Mouse (Mus musculus): ENCODE data around the gene 2200002D01Rik. TPM values are rescaled to one million over a fixed set of nuclear protein-coding genes. Genes with fewer than 3 reads are reported as not detected.

The 2200002D01Rik gene
- polyA plus RNA-seq, 1 experiment from 2014 or later: 1.4 TPM

DNA sequence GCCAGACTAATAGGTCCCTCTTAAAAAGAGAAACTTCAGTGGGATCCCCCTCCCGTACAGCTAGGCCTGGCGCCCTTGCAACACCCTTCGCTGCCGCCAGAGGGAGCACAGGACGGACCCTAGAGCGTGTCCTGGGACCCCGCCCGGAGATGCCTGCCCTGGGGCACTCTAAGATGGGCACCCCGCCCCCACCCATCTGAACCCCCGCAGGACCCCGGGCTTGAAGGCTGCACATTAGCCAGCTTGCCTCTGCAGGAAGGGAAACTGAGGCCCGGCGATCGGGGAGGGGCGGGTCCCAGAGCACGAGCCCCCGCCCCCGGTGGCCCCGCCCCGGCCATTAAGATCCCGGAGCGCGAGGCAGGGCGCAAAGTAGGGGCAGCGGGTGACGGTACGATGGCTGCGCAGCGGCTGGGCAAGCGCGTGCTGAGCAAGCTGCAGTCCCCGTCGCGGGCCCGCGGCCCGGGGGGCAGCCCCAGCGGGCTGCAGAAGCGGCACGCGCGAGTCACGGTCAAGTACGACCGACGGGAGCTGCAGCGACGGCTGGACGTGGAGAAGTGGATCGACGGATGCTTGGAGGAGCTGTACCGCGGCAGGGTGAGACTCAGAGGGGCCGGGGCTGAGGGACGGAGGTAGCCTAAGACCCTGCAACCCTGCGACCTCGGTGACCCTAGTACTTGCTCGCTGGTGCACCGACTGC lies 40.8 kb upstream of the 2200002D01Rik start, which contains the start of gene Ppp1r14a:
Gene Ppp1r14a (plus strand): TSS at position 367 of the 697 bp plus-strand sequence.
- H3K27me3 ChIP-seq (replicated peaks): peaks cover 18% of the 10 kb centered on the region
- H3K4me2 ChIP-seq: peak within 1 kb of the TSS; percentile 96
- H3K27ac ChIP-seq (replicated peaks): no peak within 1 kb of the TSS
- H3K36me3 ChIP-seq: no peaks in the 10 kb centered on the region
- 0 out of 2 replicates have a peak, but pooled peaks have one; percentile 34 for ATAC-seq (ENCODE audit: low FRiP score)
- peaks cover 46% of the 10 kb centered on the region for H3K4me1 ChIP-seq
- no peaks in the 10 kb centered on the region for H3K9me3 ChIP-seq (replicated peaks)
- peak within 1 kb of the TSS; percentile 51 for H3K4me3 ChIP-seq (replicated peaks)
- WGBS: under 1% methylated on average over 59 of the region's 59 CpGs
- peak within 1 kb of the TSS; percentile 52 for H3K9ac ChIP-seq (replicated peaks)

DNA sequence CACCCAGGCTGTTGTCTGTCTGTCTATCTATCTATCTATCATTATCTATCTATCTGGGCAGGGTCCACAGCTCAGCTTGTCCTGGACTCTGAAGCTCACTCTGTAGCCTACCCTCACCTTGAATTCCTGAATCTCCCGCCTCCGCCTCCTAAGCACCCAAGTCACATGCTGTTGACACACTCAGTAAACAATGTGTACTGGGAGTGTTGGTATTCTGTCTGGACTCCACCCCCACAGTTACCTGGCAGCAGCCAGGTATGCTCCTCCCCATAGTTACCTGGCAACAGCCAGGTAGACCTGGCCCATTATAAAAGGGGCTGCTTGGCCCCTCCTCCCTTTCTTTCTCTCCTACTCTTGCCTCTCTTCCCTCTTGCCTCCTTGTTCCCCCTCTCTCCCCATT lies 39.8 kb upstream of the 2200002D01Rik start:
- Histone ChIP-seq H3K4me1 (peaks cover 41% of the 10 kb centered on the region), H3K4me2 (no peak overlapping the region), H3K27me3 (replicated peaks) (peaks cover 21% of the 10 kb centered on the region), H3K27ac (replicated peaks) (no peak overlapping the region), H3K4me3 (replicated peaks) (no peak overlapping the region), H3K9me3 (replicated peaks) (no peaks in the 10 kb centered on the region), H3K36me3 (no peaks in the 10 kb centered on the region), H3K9ac (replicated peaks) (no peak overlapping the region)
- WGBS: 95% methylated on average over 2 of the region's 2 CpGs
- no peak for ATAC-seq (ENCODE audit: low FRiP score)

DNA sequence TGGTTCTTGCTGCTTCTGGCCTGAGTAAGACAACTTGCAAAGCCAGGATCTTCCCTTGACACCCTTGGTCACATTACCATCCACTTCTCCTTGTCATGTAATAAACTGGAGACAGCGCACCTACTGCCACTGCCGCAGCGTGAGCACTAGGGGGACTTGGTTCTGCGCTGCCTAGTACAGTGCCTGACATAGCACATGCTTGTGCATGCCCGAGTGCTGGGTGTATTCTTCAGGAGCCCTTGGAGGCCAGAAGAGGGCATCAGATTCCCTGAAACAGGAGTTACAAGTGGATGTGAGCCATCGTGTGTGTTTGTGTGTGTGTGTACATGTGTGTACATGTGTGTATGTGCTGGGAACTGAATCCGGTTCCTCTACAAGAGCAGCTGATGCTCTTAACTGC lies 39.2 kb upstream of the 2200002D01Rik start:
- peaks cover 35% of the 10 kb centered on the region for H3K4me1 ChIP-seq
- no peak overlapping the region for H3K9ac ChIP-seq (replicated peaks)
- H3K27ac ChIP-seq (replicated peaks): no peak overlapping the region
- no peak overlapping the region for H3K4me3 ChIP-seq (replicated peaks)
- whole genome bisulfite sequencing: 85% methylated on average over 7 of the region's 7 CpGs
- H3K4me2 ChIP-seq: no peak overlapping the region
- no peaks in the 10 kb centered on the region for H3K36me3 ChIP-seq
- H3K27me3 ChIP-seq (replicated peaks): peaks cover 25% of the 10 kb centered on the region
- H3K9me3 ChIP-seq (replicated peaks): no peaks in the 10 kb centered on the region
- no peak for ATAC-seq (ENCODE audit: low FRiP score)

DNA sequence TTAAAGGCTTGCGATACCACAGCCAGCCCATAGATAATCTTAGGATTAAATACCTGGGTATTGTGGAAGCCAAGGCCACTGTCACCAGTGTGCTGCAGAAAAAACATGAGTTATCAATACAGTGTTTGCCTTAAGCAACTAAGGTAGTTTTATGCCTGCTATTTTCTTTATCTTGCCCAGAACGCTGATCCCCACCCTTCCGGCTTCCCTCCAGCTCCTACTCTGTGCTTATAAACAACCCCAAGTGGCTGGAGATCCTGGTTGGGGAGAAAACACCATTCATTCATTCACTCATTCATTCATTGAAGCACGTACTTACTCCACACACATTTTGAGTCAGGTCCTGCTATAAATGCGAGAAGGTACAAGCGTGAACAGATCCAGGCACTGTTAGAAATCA lies 36.3 kb upstream of the 2200002D01Rik start:
- Histone ChIP-seq H3K4me2 (no peak overlapping the region), H3K27ac (replicated peaks) (no peak overlapping the region), H3K9ac (replicated peaks) (no peak overlapping the region), H3K4me3 (replicated peaks) (no peak overlapping the region), H3K36me3 (no peaks in the 10 kb centered on the region), H3K4me1 (peaks cover 29% of the 10 kb centered on the region), H3K27me3 (replicated peaks) (peaks cover 49% of the 10 kb centered on the region), H3K9me3 (replicated peaks) (no peaks in the 10 kb centered on the region)
- no peak for ATAC-seq (ENCODE audit: low FRiP score)
- WGBS: 93% methylated on average over 6 of the region's 6 CpGs

DNA sequence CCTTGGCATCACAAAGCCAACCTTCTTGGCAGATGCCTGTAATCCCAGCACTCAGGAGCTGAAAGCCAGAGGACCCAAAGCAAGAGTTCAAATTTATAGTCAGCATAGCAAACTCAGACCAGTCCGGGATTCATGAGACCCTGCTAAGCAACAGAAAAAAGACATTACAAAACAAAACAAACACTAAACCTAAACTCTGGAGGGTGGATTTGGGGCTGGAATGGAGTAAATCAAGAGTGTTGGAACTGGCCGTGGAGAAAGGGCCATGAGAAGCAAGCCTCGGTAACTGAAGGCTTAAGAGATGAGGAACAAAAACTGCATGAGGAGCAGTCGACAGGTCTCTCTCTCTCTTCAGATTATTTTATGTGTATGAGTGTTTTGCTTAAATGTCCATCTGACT lies 35.6 kb upstream of the 2200002D01Rik start:
- H3K4me1 ChIP-seq: peaks cover 23% of the 10 kb centered on the region
- ATAC-seq (ENCODE audit: low FRiP score): no peak
- H3K9me3 ChIP-seq (replicated peaks): no peaks in the 10 kb centered on the region
- H3K36me3 ChIP-seq: no peaks in the 10 kb centered on the region
- 82% methylated on average over 4 of the region's 4 CpGs for WGBS
- no peak overlapping the region for H3K4me2 ChIP-seq
- H3K9ac ChIP-seq (replicated peaks): no peak overlapping the region
- no peak overlapping the region for H3K4me3 ChIP-seq (replicated peaks)
- peaks cover 49% of the 10 kb centered on the region for H3K27me3 ChIP-seq (replicated peaks)
- H3K27ac ChIP-seq (replicated peaks): no peak overlapping the region

DNA sequence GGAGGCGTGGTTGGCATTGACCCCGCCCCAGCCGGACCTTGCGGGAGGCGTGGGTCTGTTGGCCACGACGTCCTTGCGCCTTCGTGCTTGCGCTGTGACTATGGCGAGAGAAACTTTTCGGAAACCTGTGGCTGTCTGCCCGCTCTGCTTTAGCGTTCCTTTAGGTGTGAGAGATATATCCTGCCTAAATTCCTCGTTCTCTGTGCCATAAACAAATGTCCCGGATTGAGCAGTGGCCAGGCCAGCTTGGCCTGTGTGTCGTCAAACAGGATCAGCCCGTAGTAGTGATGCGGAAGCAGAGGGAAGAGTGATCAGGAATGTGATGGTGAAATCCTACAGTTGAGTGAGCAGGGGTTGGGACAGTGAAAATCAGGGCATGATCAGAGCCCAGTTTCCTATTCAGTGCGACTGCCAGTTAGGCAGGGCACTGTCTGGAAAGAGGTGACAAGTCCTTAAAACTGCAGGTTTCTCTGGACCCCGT lies 33.8 kb upstream of the 2200002D01Rik start:
- Histone ChIP-seq H3K4me3 (replicated peaks) (peak overlapping the region; percentile 58), H3K9ac (replicated peaks) (peak overlapping the region; percentile 57; the same call in 1 of the 2 replicates), H3K4me2 (peak overlapping the region; percentile 96), H3K4me1 (peaks cover 20% of the 10 kb centered on the region), H3K27me3 (replicated peaks) (peaks cover 38% of the 10 kb centered on the region), H3K27ac (replicated peaks) (no peak overlapping the region), H3K36me3 (no peaks in the 10 kb centered on the region), H3K9me3 (replicated peaks) (no peaks in the 10 kb centered on the region)
- WGBS: 11% methylated on average over 21 of the region's 21 CpGs
- peak; percentile 10; the same call in 1 of the 2 replicates for ATAC-seq (ENCODE audit: low FRiP score)

DNA sequence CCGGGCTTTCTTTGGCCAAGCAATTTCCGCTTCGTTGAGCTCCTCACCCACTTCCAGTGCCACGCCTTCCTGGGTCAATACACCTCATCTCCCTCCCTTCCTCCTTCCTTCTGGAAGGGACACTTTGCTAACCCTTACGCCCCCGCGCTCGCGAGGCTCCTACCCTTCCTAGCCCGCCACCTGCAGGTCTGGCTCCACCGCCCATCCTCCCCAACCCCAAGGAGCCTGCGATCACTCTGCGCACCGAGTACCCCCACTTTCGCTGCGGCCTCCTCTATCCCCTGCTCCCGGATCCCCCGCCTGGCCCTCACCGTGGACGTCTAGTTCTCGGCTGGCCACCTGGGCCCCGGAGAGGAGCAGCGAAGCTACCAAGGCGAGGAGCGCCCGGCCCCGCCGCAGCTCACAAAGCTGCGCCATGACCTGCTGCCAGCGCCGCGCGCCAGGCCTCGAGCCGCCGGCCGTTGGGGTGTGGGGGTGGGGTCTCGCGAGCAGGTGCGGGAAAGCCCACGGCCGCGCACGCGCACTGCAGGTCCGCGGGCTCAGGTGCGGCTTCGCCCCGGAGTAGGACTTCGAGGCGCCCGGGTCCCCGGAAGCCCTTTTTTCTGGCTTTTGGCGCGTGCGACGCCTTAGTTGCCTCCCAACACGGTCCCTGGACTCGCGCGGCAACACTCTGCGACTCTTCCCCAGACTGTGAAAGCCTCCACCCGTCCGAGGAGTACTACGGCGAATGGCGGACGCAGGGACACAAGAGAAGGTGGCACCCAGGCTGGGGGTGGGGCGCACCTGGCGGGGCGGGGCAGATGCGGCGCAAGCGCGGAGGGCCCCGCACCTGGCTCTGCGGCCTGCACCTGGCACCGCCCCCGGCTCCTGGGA lies 33.2 kb upstream of the 2200002D01Rik start, which contains the start of gene Spint2:
Gene Spint2 (minus strand): TSS at position 712 of the 873 bp plus-strand sequence.
- peak within 1 kb of the TSS; percentile 57 for H3K9ac ChIP-seq (replicated peaks)
- H3K9me3 ChIP-seq (replicated peaks): no peaks in the 10 kb centered on the region
- peak within 1 kb of the TSS; percentile 58 for H3K4me3 ChIP-seq (replicated peaks)
- ATAC-seq (ENCODE audit: low FRiP score): peak; percentile 88
- H3K36me3 ChIP-seq: no peaks in the 10 kb centered on the region
- under 1% methylated on average over 80 of the region's 80 CpGs for WGBS
- H3K27me3 ChIP-seq (replicated peaks): peaks cover 36% of the 10 kb centered on the region
- H3K4me2 ChIP-seq: peak within 1 kb of the TSS; percentile 96
- peaks cover 20% of the 10 kb centered on the region for H3K4me1 ChIP-seq
- H3K27ac ChIP-seq (replicated peaks): no peak within 1 kb of the TSS

DNA sequence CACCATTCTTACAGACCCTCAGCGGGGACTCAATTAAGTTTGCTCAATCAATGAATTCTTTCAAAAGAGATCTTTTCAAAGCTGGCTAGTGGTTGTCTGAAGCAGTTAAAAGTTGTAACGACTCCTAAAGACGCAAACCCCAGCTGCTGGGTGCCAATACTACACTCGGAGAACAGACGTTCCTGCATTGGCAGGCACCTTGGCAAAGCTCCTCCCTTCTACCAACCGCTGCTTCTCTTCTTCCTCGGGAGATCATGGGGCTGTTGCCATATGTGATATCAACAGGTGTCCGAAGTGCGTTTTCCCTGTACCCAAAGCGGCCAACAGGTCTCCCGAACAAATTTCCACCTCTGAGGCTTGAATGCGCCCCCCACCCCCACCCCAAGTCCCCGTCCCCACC lies 32.5 kb upstream of the 2200002D01Rik start:
- peak; percentile 4; the same call in 1 of the 2 replicates for ATAC-seq (ENCODE audit: low FRiP score)
- no peaks in the 10 kb centered on the region for H3K9me3 ChIP-seq (replicated peaks)
- WGBS: 8% methylated on average over 13 of the region's 13 CpGs
- peak overlapping the region; percentile 58 for H3K4me3 ChIP-seq (replicated peaks)
- H3K9ac ChIP-seq (replicated peaks): peak overlapping the region; percentile 57; the same call in 1 of the 2 replicates
- peak overlapping the region; percentile 96 for H3K4me2 ChIP-seq
- H3K27me3 ChIP-seq (replicated peaks): peaks cover 36% of the 10 kb centered on the region
- H3K4me1 ChIP-seq: peaks cover 20% of the 10 kb centered on the region
- H3K36me3 ChIP-seq: no peaks in the 10 kb centered on the region
- H3K27ac ChIP-seq (replicated peaks): no peak overlapping the region

DNA sequence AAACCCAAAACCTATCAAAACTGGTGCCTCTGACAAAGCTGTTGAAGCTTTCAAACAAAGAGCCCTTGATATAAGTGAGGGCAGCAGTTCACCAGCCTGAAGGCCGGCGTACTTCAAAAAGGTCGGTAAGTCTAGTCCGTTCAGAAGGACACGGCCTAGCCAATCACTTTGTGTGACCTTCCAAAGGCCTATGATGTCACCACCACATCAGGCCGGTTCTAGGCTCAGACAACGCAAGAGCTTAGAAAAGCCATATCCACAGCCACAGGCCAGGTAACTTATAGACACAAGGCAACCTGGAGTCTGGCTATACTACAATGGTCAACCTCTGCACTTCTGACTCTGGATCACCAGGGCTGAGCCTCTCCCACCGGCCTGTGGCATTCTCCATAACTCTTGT lies 31.7 kb upstream of the 2200002D01Rik start:
- H3K27ac ChIP-seq (replicated peaks): no peak overlapping the region
- H3K4me1 ChIP-seq: peaks cover 20% of the 10 kb centered on the region

DNA sequence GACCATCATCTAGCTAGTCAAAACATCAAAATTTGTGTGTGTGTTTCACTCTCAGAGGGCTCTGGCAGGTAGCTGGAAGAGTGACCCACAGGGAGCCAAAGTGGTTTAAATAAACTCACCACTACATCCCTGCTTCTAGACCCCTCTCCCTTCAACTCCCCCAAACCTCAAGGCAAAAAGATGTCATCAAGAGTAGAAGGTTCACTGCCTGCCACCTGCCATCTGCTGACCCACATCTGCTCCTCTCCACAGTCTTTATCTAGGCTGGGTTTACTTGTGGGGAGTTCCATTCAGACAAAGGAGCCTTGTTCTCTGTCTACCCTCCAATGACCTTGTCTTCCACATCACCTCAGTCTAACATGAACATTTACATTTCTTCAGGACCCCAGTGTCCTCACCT lies 31.0 kb upstream of the 2200002D01Rik start:
- Histone ChIP-seq H3K27ac (replicated peaks) (no peak overlapping the region), H3K9ac (replicated peaks) (no peak overlapping the region), H3K9me3 (replicated peaks) (no peaks in the 10 kb centered on the region), H3K27me3 (replicated peaks) (peaks cover 32% of the 10 kb centered on the region), H3K36me3 (no peaks in the 10 kb centered on the region), H3K4me3 (replicated peaks) (no peak overlapping the region), H3K4me2 (no peak overlapping the region), H3K4me1 (peaks cover 20% of the 10 kb centered on the region)
- no peak for ATAC-seq (ENCODE audit: low FRiP score)

More for the DNA sequence above, 31.7 kb upstream of the 2200002D01Rik start:
- 91% methylated on average over 8 of the region's 8 CpGs for WGBS
- H3K36me3 ChIP-seq: no peaks in the 10 kb centered on the region
- H3K9me3 ChIP-seq (replicated peaks): no peaks in the 10 kb centered on the region
- no peak overlapping the region for H3K4me3 ChIP-seq (replicated peaks)
- H3K4me2 ChIP-seq: peak overlapping the region; percentile 96; the same call in 1 of the 2 replicates
- H3K9ac ChIP-seq (replicated peaks): no peak overlapping the region
- peaks cover 32% of the 10 kb centered on the region for H3K27me3 ChIP-seq (replicated peaks)
- no peak for ATAC-seq (ENCODE audit: low FRiP score)

DNA sequence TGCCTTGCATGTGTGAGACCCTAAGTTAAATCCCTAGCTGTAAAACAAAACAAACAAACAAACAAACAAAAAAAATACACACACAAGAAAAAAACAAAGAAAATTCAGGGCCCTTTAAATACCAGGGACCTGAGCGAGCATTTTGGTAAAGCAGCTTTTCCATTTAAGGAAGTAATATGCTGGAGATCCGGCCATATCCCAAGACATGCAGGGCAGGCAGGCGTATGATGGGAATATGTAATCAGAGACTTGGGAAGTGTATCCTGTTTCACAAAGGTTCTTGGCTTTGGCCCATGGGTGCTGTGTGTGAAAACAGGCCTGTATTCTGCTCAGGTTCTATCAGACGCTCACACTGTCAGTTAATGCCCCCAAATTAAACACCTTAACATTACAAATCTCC lies 29.2 kb upstream of the 2200002D01Rik start:
- ATAC-seq (ENCODE audit: low FRiP score): no peak
- H3K4me2 ChIP-seq: no peak overlapping the region
- H3K4me3 ChIP-seq (replicated peaks): no peak overlapping the region
- peaks cover 20% of the 10 kb centered on the region for H3K4me1 ChIP-seq
- H3K9me3 ChIP-seq (replicated peaks): no peaks in the 10 kb centered on the region
- no peaks in the 10 kb centered on the region for H3K36me3 ChIP-seq
- no peak overlapping the region for H3K27ac ChIP-seq (replicated peaks)
- peaks cover 24% of the 10 kb centered on the region for H3K27me3 ChIP-seq (replicated peaks)
- H3K9ac ChIP-seq (replicated peaks): no peak overlapping the region
- 87% methylated on average over 4 of the region's 4 CpGs for WGBS

Data from neural tube, embryonic 15.5 days (tissue).